Mouse (Mus musculus): ENCODE measurements at regions not wholly inside any gene's neighbourhood (a gene's known extent, or its start where the extent isn't known, plus 50 kb on each side); places are given as distances from the start of the nearest gene placed in this dataset.
"Not testable (repeated sequence)": the region's sequence is repeated elsewhere in the genome, so short reads cannot be mapped to it uniquely, and the experiment has no call there.

DNA sequence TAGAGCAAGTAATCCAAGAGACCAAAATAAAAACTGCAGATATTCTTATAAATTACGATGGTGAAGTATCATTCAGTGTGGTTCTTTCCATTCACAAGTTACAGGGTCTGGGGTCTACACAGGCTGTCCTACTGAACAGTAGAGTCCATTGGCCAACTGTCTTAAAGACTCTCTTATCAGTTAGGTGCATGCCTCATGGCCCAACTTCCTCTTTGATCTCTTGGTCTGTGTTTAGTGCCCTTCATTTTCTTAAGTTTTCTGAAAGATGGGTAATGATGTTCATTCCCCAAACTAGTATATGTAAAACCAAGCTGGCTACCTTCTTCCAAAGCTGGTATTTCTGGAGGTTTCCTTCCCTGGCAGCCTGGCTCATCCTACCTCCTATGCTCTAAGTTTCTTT is 268.7 kb upstream of the Ift57 start:
- no peak for DNase-seq

DNA sequence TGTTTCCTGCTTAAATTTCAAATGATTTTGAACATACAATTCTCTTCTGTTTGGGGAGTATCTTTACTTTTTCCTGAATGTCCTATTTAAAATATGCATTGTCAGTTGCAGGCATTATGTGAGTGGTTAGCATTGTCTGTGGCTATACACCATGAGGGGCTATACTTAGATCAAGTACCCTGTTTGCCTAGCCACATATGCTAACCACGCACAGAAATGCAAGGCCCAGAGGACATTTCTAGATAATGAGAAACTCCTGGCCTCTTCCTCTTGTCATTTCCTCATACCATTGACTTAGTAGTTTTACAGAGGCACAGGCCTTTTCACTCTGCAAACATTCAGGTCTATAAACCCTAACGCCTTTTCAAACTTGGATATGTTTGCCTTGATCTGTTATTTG is 267.1 kb upstream of the Ift57 start:
- DNase-seq: no peak

GRCm38 (mm10) chr16:49441225-49441624 is 257.8 kb upstream of the Ift57 start:
- DNase-seq: no peak

DNA sequence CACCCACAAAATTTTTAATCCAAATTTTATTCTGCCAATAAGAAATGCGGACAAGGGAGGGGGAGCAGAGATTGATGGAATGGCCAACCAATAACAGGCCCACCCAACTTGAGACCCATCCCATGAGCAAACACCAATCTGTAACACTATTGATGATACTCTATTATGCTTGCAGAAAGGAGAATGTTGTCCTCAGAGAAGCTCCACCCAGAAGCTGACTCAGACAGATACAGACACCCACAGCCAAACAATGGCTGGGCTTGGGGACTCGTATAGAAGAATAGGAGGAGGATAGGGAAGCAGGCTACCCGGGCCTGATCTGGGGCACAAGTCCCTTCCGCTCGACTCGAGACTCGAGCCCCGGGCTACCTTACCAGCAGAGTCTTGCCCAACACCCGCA is 251.7 kb upstream of the Ift57 start:
- not testable (repeated sequence) for DNase-seq

GRCm38 (mm10) chr16:49493881-49494280 is 205.2 kb upstream of the Ift57 start:
- DNase-seq: no peak

GRCm38 (mm10) chr16:49497521-49498010 is 201.5 kb upstream of the Ift57 start:
- DNase-seq: no peak

DNA sequence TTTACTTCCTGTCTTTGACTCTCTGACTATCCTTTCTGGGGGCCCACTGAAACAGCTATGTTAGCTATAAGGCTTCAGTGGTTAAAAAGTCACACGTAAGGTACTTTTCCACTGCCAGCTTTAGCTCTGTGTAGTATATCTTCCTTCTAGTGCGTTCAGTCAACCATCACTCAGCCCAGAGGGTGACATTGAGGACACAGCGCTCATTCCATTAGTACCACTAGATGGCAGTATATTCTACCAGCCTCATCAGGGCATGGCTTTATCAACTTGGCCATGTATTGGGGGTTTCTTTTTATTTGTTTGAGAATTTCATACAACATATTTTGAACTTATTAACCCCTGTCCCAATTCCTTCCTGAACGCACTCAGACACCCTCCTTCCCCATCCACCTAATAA is 198.2 kb upstream of the Ift57 start:
- DNase-seq: no peak

DNA sequence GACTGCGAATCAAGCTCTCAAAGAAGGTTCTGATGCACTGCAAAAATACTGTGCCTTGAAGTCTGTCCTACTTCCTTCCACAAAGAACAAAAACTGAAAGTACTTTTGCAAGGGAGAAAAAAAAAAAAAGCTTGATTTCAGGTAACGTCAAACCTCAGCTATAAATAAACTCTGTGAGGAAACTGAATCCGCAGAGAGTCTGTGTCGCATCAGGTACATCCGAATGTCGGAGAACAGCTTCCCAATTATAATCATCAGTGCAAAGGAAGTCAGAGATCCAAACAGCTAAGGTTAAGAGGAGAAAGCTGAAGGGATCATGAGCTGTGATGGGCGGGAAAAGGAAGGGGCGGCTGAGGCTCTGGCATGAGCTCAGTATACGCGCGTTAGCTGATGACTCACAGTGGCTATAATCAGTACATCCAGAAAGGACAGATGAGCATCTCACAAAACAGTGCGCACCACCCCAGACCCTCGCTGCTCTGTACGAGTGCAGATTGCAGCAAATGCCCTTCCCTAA is 195.1 kb upstream of the Ift57 start:
- DNase-seq: peak; percentile 9

GRCm38 (mm10) chr16:49504669-49505068 is 194.4 kb upstream of the Ift57 start:
- no peak for DNase-seq

DNA sequence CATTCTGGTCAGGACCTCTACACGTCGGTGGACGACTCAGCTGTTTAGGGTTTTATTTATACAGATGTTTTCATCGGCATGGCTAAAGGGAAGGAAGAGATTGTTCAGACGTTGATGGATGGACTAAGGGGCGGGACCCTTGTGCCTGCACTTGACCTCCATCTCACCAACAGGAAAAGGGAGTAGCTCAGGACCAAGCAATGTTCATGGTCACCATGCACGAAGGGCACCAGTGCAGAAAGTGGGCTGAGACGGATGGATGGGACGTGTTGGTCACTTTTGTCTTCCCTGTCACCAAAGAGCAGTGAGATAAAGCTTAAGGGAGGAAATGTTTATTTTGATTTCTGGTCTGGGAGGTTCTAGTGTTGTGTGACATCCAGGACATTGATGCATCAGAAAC is 193.8 kb upstream of the Ift57 start:
- no peak for DNase-seq

DNA sequence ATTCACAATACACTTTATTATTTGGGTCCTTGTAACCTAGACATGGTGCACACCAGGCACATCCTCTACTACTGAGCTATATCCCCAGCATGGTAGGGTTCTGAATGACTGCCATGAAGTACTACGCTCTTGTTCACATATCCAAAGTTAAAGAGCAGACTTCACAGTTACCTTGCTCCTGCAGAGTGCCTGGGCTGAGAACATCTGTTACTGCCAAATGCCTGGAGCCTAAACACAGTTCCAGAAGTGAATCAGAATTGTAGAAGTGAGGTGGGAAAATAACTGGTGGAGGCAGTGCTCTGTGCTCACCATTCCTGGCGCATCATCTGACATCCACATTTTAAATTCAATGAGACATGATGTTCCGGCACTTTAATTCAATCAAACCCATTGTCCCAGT is 180.2 kb upstream of the Ift57 start:
- no peak for DNase-seq

DNA sequence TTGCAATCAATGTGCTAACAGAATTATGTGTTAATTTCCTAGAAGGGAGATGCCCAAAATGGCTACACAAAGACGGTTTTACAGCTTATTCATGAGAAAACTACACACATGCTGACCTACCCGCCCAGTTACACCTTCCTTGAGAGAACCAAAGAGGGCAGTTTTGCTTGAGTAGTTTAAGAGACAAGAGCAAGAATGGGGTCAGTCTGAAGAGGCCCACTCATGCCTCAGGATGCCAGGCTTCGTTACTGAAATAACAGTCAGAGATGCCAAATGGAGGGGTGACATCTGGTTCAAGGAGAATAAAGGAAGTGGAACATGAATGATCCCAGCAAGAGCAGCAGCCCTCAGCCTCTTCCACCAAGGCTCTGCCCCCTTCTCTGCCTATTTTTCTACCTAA is 178.6 kb upstream of the Ift57 start:
- no peak for DNase-seq

- no peak for DNase-seq
Observed at GRCm38 (mm10) chr16:49521685-49522084, 177.3 kb upstream of the Ift57 start.

- no peak for DNase-seq
Observed at GRCm38 (mm10) chr16:49522576-49522975, 176.5 kb upstream of the Ift57 start.

DNA sequence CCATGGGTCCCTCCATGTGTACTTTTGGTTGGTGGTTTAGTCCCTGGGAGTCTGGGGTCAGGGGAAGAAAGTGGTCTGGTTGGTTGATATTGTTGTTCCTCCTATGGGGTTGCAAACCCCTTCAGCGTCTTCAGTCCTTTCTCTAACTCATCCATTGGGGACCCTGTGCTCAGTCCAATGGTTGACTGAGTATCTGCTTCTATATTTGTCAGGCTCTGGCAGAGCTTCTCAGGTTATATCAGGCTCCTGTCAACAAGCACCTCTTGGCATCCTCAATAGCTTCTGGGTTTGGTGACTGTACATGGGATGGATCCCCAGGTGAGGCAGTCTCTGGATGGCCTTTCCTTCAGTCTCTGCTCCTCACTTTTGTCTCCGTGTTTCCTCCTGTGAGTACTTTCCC is 170.4 kb upstream of the Ift57 start:
- DNase-seq: not testable (repeated sequence)

- DNase-seq: no peak
Observed at GRCm38 (mm10) chr16:49529060-49529459, 170.0 kb upstream of the Ift57 start.

- DNase-seq: no peak
Observed at GRCm38 (mm10) chr16:49530051-49530450, 169.0 kb upstream of the Ift57 start.

DNA sequence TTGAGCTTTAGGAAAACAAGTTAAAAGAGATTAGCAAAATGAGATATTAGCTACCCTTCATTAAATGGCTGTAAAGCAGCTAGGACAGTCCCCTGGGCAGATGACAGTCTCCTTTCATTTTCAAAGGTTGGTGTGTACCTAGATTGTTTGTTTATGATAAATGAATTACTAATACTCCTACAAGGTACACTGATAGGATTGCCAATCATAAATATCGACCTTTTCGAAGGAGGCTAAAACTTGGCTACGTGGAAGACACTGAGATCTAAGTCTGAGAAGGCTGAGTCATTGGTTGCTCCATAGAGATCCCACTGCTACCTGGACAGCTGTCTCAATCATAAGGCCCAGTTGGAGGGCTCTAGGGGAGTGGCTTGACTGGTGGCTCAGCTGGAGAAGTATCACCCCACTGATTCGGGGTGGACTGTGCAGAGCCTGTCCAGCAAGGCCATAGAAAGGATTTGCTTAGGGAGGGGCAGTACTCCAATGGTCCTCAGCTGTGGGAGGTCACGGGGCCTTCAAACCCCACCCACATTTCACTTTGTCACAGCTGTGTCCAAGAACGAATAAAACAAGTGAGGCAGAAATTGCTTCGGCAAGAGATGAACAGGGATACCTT is 166.9 kb upstream of the Ift57 start:
- DNase-seq: no peak

DNA sequence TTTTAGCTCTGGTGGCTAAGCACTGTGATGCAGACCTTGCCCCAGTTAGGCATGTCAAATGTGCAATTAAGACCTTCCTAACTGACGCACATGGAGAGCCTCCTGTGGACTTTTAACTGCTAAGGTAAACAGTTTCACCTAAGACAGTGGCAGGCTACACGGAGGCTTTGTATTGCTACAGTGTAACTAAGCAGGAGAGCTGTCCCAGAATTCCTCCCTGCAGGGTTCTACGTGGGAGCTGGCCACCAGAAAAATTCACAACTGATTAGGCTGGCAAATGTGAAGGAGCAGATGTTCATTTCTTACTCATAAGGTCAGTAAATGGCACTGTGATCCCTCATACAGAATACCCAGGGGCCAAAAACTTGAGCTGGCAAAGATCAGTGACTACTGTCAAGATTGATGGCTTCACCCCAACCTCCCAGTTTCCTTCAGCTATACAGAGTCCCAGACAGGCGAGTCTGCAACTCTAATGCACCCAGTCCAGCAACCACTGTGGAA is 165.5 kb upstream of the Ift57 start:
- no peak for DNase-seq

DNA sequence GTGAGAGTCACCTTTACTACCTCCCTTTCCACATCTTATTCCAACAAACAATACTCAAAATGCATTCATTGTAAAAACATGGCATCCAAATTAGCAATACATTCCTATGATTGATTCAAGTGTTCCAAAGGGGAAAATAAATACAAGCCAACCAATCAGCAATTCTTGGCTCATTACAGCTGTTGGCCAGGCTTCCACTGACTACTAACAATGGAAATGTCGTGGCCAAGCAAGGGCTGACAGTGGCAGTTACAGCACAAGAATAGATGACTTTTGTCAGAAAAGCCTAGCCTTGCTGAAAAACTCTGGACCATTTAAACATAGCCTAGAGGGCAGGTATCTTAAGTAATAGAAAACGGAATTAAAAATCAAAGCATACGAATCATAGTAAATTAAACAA is 148.8 kb upstream of the Ift57 start:
- DNase-seq: no peak

- DNase-seq: no peak
Observed at GRCm38 (mm10) chr16:49570031-49570430, 129.0 kb upstream of the Ift57 start.

DNA sequence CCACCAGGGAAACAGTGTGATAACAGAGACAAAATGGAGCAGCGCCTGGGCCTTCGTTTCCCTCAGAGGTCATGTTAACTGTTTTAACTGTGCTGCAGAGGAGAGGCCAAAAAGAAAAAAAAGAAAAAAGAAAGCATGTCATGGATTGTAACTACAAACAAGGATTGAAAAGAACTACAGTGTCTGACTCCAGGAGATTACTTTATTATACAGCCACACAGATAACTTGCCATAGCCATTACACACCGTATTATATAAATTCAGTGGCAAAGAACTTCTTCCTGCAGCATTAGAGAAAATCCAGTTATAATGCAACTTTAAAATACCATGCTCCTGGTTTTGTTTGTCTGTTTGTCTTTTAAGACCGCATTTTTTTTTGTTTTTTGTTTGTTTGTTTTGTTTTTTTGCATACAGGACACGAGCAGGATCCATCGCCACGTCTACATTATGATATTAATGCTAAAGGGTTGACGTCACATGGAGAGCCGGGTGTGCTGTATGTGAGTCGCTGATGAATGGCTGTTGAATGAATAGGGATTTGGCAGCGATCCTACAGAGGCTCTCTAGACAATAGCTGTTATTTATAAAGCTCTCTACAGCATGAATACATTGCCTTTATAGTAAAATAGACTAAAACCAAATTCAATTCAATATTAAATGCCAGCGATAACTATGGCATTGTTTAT is 126.4 kb upstream of the Ift57 start:
- DNase-seq: no peak

GRCm38 (mm10) chr16:49573171-49573517 is 125.9 kb upstream of the Ift57 start:
- DNase-seq: no peak

DNA sequence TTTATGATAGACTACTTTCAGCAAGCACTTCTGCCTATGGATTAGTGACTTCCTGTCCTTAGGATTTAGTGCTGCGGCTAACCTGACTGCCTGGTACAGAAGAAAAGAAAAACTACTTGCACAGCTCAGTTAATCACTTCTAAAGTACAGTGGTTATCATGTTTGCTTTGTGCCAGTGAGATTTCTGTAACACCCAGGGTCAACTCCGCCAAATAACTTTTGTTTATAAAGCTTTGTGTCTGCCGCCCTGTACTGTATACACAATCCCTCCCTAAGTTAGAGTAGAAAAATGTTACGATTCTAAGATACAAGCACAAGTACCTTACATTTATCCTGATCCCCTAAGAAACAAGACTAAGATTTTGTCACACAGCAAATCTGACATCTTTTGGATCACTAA is 120.1 kb upstream of the Ift57 start:
- no peak for DNase-seq
